Mouse (Mus musculus) skeletal muscle tissue, adult 2 months (tissue): ENCODE results near the gene Sbp.
"Not testable (repeated sequence)": the region's sequence is repeated elsewhere in the genome, so short reads cannot be mapped to it uniquely, and the experiment has no call there.

Source experiments
- DNase-seq: peaks from one replicate; pipeline ENCODE4 v3.0.0-alpha.2; 2012; ENCODE audit warnings: low read depth, low spot score

Sbp gene

GRCm38 (mm10) chr17:23941372-23941771 lies at the start of gene Sbp:
TSS of gene Sbp (plus strand) at chr17:23941672.
- no peak for DNase-seq

GRCm38 (mm10) chr17:23917158-23917557 lies 24.3 kb upstream of the Sbp start, which contains the start of gene Dcpp3:
TSS of gene Dcpp3 (plus strand) at chr17:23917458.
- not testable (repeated sequence) for DNase-seq

- DNase-seq: peak; percentile 83
These were observed 16.9 kb upstream of the Sbp start for GRCm38 (mm10) chr17:23924531-23925007.

- peak; percentile 33 for DNase-seq
These were observed 16.4 kb upstream of the Sbp start for GRCm38 (mm10) chr17:23925090-23925493.

GRCm38 (mm10) chr17:23931157-23931556 lies 10.3 kb upstream of the Sbp start:
- DNase-seq: no peak

GRCm38 (mm10) chr17:23947486-23947885 lies 6.0 kb downstream of the Sbp start:
- DNase-seq: not testable (repeated sequence)

GRCm38 (mm10) chr17:23949068-23949467 lies 7.6 kb downstream of the Sbp start:
- no peak for DNase-seq

- DNase-seq: not testable (repeated sequence)
These were observed 9.4 kb downstream of the Sbp start for GRCm38 (mm10) chr17:23950828-23951227.

- DNase-seq: no peak
These were observed 13.7 kb downstream of the Sbp start, which contains the start of gene Sbpl for GRCm38 (mm10) chr17:23955174-23955573. TSS of gene Sbpl (minus strand) at chr17:23955274.

GRCm38 (mm10) chr17:23960084-23960738 lies 18.7 kb downstream of the Sbp start:
- peak; percentile 62 for DNase-seq

GRCm38 (mm10) chr17:23961573-23962122 lies 20.2 kb downstream of the Sbp start:
- DNase-seq: no peak

- DNase-seq: no peak
These were observed 24.4 kb downstream of the Sbp start for GRCm38 (mm10) chr17:23965805-23966425.

- peak; percentile 24 for DNase-seq
These were observed 25.4 kb downstream of the Sbp start for GRCm38 (mm10) chr17:23966658-23967401.

- DNase-seq: no peak
These were observed 27.3 kb downstream of the Sbp start for GRCm38 (mm10) chr17:23968780-23969179.

- peak; percentile 18 for DNase-seq
These were observed 27.8 kb downstream of the Sbp start for GRCm38 (mm10) chr17:23969231-23969630.

- DNase-seq: no peak
These were observed 29.8 kb downstream of the Sbp start for GRCm38 (mm10) chr17:23971315-23971714.

- no peak for DNase-seq
These were observed 35.2 kb downstream of the Sbp start for GRCm38 (mm10) chr17:23976665-23977064.

GRCm38 (mm10) chr17:23979471-23979870 lies 38.0 kb downstream of the Sbp start:
- DNase-seq: no peak

- DNase-seq: no peak
These were observed 38.9 kb downstream of the Sbp start, which contains the start of gene Prss30 for GRCm38 (mm10) chr17:23980297-23980909. TSS of gene Prss30 (minus strand) at chr17:23980566.

GRCm38 (mm10) chr17:23982912-23983311 lies 41.4 kb downstream of the Sbp start:
- DNase-seq: no peak

GRCm38 (mm10) chr17:23984989-23985388 lies 43.5 kb downstream of the Sbp start:
- no peak for DNase-seq
